In the genomic region with DNA sequence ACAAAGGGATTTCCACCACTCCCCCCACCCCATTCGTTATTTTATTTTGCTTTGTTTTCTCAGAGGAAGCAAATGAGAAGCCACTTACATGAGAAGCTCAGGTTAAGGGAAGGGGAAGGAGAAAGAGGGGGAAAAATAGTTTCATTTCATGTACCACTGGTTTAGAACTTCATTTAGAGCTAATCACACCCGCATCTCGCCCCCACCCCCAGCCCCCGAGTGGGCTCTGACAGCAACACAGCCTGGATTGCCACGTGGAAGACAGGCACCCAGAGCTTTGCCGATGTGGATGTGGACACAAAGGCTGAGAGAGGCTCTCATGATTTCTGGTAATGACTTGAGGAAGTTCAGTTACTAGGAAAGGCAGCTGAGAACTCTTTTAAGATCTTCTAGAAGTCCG, we compare ENCODE assay signal across 11 mouse cellular contexts.
A peak's percentile ranks its signal among the peaks of the same experiment; 100 is the strongest.
DNase-seq lines count a peak whose midpoint lies in the region; ATAC-seq lines count a peak whose summit lies in the region.
"Had no signal": no experiment of that assay in that cellular context is flagged by ENCODE, and none has a peak within 500 bp of the region (broad histone marks: within the 10 kb centered on the region; RNA-seq: fewer than 3 reads in every experiment).

No protein-coding gene starts in this region.

- H3K9ac ChIP-seq in liver, embryonic 11.5 days (ENCODE audit: low read depth, low read length) = no peak overlapping the region
- 0 out of 2 replicates have a peak overlapping the region, but pooled peaks have one; percentile 13 for H3K9ac ChIP-seq in forebrain, embryonic 15.5 days (replicated peaks)
- H3K9ac ChIP-seq in neural tube, embryonic 14.5 days (replicated peaks; ENCODE audit: low read depth, low read length) = 0 out of 2 replicates have a peak overlapping the region, but pooled peaks have one; percentile 17

- H3K27me3 ChIP-seq in liver, embryonic 11.5 days (replicated peaks; ENCODE audit: control insufficient read depth, insufficient read depth, low read length) = no peaks in the 10 kb centered on the region
- H3K27me3 ChIP-seq in forebrain, embryonic 15.5 days = no peaks in the 10 kb centered on the region
- H3K27me3 ChIP-seq in limb, embryonic 10.5 days (ENCODE audit: low read depth, poor library complexity, severe bottlenecking) = peaks cover 11% of the 10 kb centered on the region; the same call in 1 of the 2 replicates
- no peaks in the 10 kb centered on the region for H3K27me3 ChIP-seq in neural tube, embryonic 14.5 days (ENCODE audit: control insufficient read depth, insufficient read depth, low read length)

- no peak overlapping the region for H3K4me3 ChIP-seq in liver, embryonic 11.5 days (ENCODE audit: low read depth, low read length)
- H3K4me3 ChIP-seq in forebrain, embryonic 15.5 days = no peak overlapping the region
- no peak overlapping the region for H3K4me3 ChIP-seq in limb, embryonic 10.5 days
- H3K4me3 ChIP-seq in neural tube, embryonic 14.5 days (ENCODE audit: low read depth, low read length) = no peak overlapping the region

- no peak for DNase-seq in liver, embryonic 11.5 days (ENCODE audit: low spot score)
- DNase-seq in liver = no peak
- no peak for DNase-seq in limb, embryonic 10.5 days (ENCODE audit: low spot score)
- no peak for DNase-seq in cerebellum, postnatal 25 days
- DNase-seq in left cerebral cortex, adult 9 months (ENCODE audit: low spot score in 2 of 2) = no peak
- DNase-seq: gastrocnemius, postnatal 10 days; kidney, adult 11 months; lung, postnatal 36 days had no signal

- 48% methylated on average over 7 of the region's 7 CpGs for WGBS in liver, embryonic 11.5 days
- WGBS in forebrain, embryonic 15.5 days = 46% methylated on average over 7 of the region's 7 CpGs
- 56% methylated on average over 7 of the region's 7 CpGs for WGBS in limb, embryonic 10.5 days
- 38% methylated on average over 7 of the region's 7 CpGs for WGBS in neural tube, embryonic 14.5 days

- no peaks in the 10 kb centered on the region for H3K36me3 ChIP-seq in liver, embryonic 11.5 days (ENCODE audit: control insufficient read depth, insufficient read depth, low read length)
- no peaks in the 10 kb centered on the region for H3K36me3 ChIP-seq in forebrain, embryonic 15.5 days
- no peaks in the 10 kb centered on the region for H3K36me3 ChIP-seq in limb, embryonic 10.5 days
- no peaks in the 10 kb centered on the region for H3K36me3 ChIP-seq in neural tube, embryonic 14.5 days (ENCODE audit: control insufficient read depth, insufficient read depth, low read length)
- H3K36me3 ChIP-seq: G1E had no signal

- H3K4me2 ChIP-seq in liver, embryonic 11.5 days = peak overlapping the region; percentile 20; the same call in 1 of the 2 replicates
- H3K4me2 ChIP-seq in forebrain, embryonic 15.5 days (replicated peaks) = peak overlapping the region; percentile 28; the same call in 1 of the 2 replicates
- no peak overlapping the region for H3K4me2 ChIP-seq in neural tube, embryonic 14.5 days (ENCODE audit: low read depth, low read length)

- no peaks in the 10 kb centered on the region for H3K4me1 ChIP-seq in liver, embryonic 11.5 days (replicated peaks; ENCODE audit: control insufficient read depth, insufficient read depth, low read length)
- peaks cover 11% of the 10 kb centered on the region for H3K4me1 ChIP-seq in forebrain, embryonic 15.5 days
- peaks cover 11% of the 10 kb centered on the region for H3K4me1 ChIP-seq in limb, embryonic 10.5 days
- peaks cover 6% of the 10 kb centered on the region; the same call in 1 of the 2 replicates for H3K4me1 ChIP-seq in neural tube, embryonic 14.5 days (ENCODE audit: control insufficient read depth, insufficient read depth, low read length)

- ATAC-seq in liver, embryonic 11.5 days (replicated peaks; ENCODE audit: low FRiP score) = no peak
- 0 out of 2 replicates have a peak, but pooled peaks have one; percentile 13 for ATAC-seq in forebrain, embryonic 15.5 days (replicated peaks)
- peak; percentile 49; the same call in 1 of the 2 replicates for ATAC-seq in neural tube, embryonic 14.5 days (ENCODE audit: low read depth)

- no peaks in the 10 kb centered on the region for H3K9me3 ChIP-seq in liver, embryonic 11.5 days (ENCODE audit: control insufficient read depth, low read length)
- H3K9me3 ChIP-seq in forebrain, embryonic 15.5 days = no peaks in the 10 kb centered on the region
- H3K9me3 ChIP-seq in limb, embryonic 10.5 days (replicated peaks) = no peaks in the 10 kb centered on the region
- no peaks in the 10 kb centered on the region for H3K9me3 ChIP-seq in neural tube, embryonic 14.5 days (ENCODE audit: control insufficient read depth, low read length)
- H3K9me3 ChIP-seq: G1E had no signal

- no peak overlapping the region for H3K27ac ChIP-seq in liver, embryonic 11.5 days (ENCODE audit: low read depth, low read length)
- H3K27ac ChIP-seq in forebrain, embryonic 15.5 days (replicated peaks) = no peak overlapping the region
- peak overlapping the region; percentile 78 for H3K27ac ChIP-seq in limb, embryonic 10.5 days
- peak overlapping the region; percentile 65; the same call in 1 of the 2 replicates for H3K27ac ChIP-seq in neural tube, embryonic 14.5 days (ENCODE audit: low read depth, low read length)

Comparison
In these comparisons a context has a peak if more than half of its experiments do, and no peak if none do; other contexts are left out.
1. H3K27ac ChIP-seq: peak in limb, embryonic 10.5 days (single experiment) and neural tube, embryonic 14.5 days (single experiment); none in liver, embryonic 11.5 days (single experiment) and forebrain, embryonic 15.5 days (single experiment).